Mouse (Mus musculus): Measurements from ENCODE around the gene Mmp13.
"Not testable (repeated sequence)": the region's sequence is repeated elsewhere in the genome, so short reads cannot be mapped to it uniquely, and the experiment has no call there.

The Mmp13 gene

DNA sequence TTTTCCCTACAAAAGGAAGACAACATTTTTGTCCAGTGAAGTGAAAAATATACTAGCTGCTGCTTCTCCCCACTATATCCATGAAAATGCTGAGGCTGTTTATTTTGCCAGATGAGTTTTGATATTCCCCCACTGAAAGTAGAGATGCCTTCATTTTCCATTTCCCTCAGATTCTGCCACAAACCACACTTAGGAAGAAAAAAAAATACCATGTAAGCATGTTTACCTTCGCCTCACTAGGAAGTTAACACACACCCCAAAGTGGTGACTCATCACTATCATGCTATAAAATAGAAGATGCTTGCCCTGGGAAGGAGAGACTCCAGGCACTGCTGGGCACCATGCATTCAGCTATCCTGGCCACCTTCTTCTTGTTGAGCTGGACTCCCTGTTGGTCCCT lies at the start of gene Mmp13:
Mmp13 (plus strand) TSS at position 301 of the 400 bp plus-strand sequence.
- no peak for DNase-seq (ENCODE audit: low read depth, low spot score)

DNA sequence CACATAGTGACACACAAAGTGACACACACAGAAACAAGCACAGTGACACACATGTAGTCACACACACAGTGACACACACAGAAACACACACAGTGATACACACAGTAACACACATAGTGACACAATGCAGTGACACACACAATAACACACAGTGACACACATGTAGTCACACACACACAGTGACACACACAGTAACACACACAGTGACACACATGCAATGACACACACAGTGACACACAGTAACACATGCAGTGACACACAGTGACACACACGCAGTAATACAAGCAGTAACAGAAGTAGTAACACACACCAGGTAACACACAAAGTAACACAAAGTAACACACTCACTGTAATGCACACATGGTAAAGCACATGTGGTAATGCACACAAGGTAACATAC lies 33.7 kb upstream of the Mmp13 start:
- DNase-seq (ENCODE audit: low read depth, low spot score): no peak

DNA sequence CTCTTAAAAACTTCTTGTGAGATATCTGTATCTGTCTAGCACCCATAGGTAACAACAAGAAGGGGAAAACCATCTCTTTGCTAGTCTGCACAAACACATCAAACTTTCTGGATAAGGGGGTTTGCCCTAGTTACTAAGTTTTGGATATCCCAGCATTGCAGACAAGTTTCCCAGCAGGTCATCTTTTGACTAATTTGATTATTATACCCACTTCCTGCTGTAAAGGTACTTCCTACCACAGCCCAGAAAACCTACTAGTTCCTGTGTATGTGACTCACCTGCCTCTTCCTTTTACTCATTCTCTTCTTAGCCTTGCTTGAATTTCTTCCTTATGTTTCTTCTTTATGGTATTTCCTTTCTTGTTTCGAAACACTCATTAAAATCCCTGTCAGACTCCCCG lies 32.3 kb upstream of the Mmp13 start:
- DNase-seq (ENCODE audit: low read depth, low spot score): no peak

DNA sequence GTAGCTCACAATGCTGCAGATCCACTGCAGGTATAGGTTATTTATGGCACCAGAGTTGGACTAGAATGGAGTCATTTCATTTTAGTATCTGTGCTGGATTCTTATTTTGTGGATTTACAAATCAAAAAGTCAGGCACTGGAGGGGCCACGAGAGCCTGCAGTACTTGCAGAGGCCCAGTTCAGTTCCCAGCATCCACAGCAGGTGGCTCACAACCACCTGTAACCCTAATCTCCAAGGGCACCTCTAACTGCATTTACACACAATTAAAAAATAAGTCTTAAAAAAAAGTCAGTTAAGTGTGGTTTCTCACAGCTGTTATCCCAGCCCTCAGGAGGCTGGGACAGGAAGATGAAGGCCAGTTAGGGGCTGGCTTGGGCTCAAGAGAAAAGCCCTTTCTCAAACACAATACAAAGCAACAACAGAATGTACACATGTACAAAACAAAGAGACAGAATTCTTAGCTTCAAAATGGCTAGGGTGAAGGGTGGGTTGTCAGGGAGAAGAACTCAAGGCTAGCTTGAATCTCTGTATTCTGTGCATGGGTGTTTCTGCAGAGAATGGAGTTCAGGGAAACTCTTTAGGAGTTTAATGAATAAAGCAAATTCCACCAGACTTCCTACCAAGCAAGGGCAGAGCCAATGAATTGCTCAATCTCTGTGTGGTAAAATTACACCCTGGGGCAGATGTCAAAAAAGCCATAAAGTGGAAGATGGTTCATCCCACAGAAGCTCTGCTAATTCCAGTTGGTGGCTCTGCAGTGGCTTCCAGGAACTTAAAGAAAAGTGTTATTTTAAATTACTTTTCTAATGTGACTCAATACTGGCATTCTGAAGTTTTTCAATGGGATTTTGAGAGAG lies 19.3 kb upstream of the Mmp13 start:
- no peak for DNase-seq (ENCODE audit: low read depth, low spot score)

DNA sequence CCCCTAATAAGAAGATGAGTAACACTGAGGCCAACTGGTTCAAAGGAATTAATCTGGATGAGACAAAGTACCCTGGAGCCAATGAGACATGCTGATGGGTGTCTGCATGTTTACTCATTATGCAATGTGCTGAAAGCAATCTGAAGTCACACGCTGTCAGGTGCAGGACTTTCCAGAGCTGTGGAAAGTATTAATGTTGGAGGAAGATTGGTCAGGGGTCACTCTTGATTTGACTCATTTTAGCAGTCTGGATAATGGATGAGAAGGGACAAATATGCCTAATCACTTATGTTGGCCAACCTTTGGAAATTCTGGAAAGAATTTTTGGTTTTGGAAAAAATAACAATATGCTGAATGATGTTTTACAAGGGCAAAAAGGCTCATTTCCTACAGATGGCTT lies 10.6 kb upstream of the Mmp13 start:
- DNase-seq (ENCODE audit: low read depth, low spot score): no peak

DNA sequence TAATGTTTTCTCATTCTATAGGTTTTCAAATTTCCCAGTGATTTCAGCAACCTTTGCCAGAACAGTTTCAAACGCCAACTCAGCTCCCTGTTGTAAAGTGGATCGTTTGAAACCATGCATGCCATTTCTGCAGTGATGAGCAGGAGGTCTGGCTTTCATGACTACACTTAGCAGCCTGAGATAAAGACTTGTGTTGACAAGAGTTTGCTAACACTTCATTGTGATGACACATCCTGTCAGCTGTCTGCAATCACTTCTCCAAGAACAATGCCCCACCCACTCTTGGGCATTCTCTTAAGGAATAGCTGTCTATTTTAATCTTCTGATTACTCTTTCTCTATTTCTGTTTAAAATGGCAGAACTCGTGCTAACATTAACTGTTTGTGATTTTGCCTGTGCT lies 2.2 kb upstream of the Mmp13 start:
- no peak for DNase-seq (ENCODE audit: low read depth, low spot score)

DNA sequence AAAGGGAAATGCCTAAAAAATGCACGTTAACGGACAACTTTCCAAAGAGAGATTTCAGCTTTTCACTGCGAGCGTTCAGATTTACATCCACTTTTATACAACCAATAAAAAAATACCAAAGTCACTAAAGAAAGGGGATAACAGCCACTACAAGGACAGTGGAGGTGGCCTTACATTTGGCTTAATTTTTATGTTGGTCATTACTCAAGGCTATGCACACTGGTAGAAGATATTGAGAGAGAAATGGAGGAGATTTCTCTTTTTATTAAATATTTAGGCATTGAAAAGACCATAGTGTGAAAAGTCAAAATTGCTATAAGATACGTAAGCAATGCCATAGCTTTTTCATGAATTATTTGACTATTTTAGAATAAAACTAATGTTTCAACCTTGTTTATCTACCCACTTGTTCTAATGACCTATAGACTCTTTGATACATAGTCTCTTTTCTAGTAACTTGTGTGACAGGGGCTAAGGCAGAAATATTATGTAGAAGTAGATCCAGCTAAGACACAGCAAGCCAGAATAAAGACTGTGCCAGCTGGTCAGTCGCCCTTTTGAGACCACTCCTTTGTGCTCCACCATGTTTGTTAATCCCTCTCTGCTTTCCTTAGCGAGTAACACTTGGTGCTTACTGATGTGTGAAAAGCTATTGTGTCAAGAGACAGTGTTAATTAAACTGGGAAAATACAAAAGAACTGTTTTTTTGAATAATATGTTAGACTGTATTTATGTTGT lies 10.4 kb downstream of the Mmp13 start:
- no peak for DNase-seq (ENCODE audit: low read depth, low spot score)

DNA sequence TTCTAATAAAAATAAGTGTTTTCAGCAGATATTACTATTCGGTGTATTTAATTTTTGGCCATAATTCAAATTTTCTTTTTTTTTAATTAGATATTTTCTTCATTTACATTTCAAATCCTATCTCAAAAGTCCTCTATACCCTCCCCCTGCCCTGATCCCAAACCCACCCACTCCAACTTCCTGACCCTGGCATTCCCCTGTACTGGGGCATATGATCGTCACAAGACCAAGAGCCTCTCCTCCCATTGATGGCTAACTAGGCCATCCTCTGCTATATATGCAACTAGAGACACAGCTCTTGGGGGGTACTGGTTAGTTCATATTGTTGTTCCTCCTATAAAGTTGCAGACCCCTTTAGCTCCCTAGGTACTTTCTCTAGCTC lies 11.0 kb downstream of the Mmp13 start:
- not testable (repeated sequence) for DNase-seq (ENCODE audit: low read depth, low spot score)

DNA sequence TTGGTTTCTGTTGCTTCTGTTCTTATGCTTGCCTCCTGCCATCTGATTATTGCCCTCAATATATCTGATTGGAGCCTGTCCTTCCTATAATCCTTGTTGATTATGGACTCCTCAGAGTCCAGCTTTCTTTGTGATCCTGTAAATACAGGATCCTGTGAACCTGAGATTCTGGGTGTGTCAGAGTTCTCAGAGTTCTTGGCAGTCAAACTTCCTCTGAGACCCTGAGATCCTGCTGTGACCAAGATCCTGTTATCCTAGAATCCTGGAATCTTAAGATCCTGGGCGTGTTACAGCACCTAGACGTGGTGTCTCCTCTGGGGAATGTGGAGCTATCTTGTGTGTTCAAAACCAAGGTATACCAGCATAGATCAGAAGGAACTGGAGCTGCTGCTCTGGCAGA lies 17.2 kb downstream of the Mmp13 start:
- DNase-seq (ENCODE audit: low read depth, low spot score): no peak

DNA sequence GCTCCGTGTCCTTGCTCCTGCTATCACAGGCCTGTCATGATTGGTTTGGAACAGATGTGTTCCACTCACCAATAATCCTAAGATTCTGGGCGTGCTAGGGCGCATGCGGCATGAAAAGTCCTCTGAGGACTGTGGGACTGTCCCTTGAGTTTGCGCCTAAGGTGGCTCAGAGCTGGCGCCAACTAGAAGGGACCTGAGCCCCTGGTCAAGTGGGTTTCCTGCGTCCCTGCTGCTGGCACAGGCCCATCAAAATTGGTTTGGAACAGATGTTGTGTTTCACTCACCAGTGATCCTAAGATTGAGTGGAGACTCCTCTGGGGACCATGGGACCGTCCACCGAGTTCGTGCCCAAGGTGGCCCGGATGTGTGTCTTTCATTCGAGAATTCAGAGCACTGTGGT lies 17.6 kb downstream of the Mmp13 start:
- no peak for DNase-seq (ENCODE audit: low read depth, low spot score)

DNA sequence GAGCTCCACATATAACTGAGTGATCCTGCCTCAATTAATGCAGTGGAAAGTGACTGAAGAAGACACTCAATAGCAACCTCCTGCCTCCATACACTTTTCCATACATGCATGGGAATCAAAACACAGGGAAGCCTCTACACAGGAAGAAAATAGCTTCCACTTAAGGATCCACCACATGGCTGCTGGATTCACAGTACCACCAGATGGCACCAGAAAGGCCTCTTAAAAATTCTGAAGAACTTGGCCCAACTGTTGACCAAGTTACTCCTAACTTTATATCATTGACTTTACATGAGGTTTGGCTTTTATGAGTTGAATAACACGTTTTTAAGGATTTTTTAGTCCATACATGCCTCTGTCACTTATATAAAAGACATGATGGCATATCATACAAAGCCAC lies 19.8 kb downstream of the Mmp13 start:
- no peak for DNase-seq (ENCODE audit: low read depth, low spot score)

DNA sequence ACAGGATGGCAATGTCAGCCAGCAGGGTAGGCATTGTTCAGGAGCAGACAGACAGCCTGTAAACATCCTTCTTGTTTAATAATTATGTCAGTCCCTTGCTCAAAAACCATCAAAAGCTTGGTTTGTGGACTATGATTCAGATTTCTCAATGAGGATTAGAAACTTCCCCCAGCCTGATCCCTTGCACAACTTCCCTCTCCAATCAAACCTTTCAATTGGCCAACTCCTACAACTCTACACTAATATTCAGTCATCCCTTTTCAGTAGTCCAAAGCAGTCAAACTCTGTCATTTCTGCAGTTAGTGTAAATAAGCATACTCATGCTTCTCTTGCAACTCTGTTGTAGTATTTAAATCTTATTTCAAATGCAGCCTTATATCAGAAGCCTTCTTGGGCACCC lies 59.5 kb downstream of the Mmp13 start:
- DNase-seq (ENCODE audit: low read depth, low spot score): no peak

All from c-Kit-negative CD71-positive TER-119-positive erythroid progenitor cells, embryonic 14.5 days (primary cell).